9 mouse cellular contexts compared by ENCODE assay signal in genomic region chr10:96686659-96687440, GRCm38 (mm10).
DNase-seq lines count a peak whose midpoint lies in the region; ATAC-seq lines count a peak whose summit lies in the region.
"Had no signal": no experiment of that assay in that cellular context is flagged by ENCODE, and none has a peak within 500 bp of the region (broad histone marks: within the 10 kb centered on the region; RNA-seq: fewer than 3 reads in every experiment).

No protein-coding gene starts in this region.

- intact Hi-C loops in heart, postnatal 14 days (cut with DNase I), result loop anchor here (5.0 kb wide), 1 partner anchor 60 kb away; no protein-coding TSS in a partner anchor

- H3K4me2 ChIP-seq in forebrain, embryonic 13.5 days, result no peak overlapping the region
- H3K4me2 ChIP-seq in forebrain, embryonic 11.5 days (ENCODE audit: low read depth, low read length, severe bottlenecking), result no peak overlapping the region
- no peak overlapping the region for H3K4me2 ChIP-seq in stomach, embryonic 14.5 days (replicated peaks; ENCODE audit: low read depth, low read length)

- H3K9me3 ChIP-seq in forebrain, embryonic 13.5 days (replicated peaks), result no peaks in the 10 kb centered on the region
- no peaks in the 10 kb centered on the region for H3K9me3 ChIP-seq in forebrain, embryonic 11.5 days (ENCODE audit: control insufficient read depth, low read length)
- H3K9me3 ChIP-seq in stomach, embryonic 14.5 days (ENCODE audit: control insufficient read depth, low read depth, low read length), result no peaks in the 10 kb centered on the region

- no peaks in the 10 kb centered on the region for H3K36me3 ChIP-seq in forebrain, embryonic 13.5 days (ENCODE audit: poor library complexity, severe bottlenecking)
- no peaks in the 10 kb centered on the region for H3K36me3 ChIP-seq in forebrain, embryonic 11.5 days (ENCODE audit: control insufficient read depth, insufficient read depth, low read length)
- H3K36me3 ChIP-seq in stomach, embryonic 14.5 days (ENCODE audit: control insufficient read depth, insufficient read depth, low read length), result no peaks in the 10 kb centered on the region

- H3K27ac ChIP-seq in forebrain, embryonic 13.5 days, result no peak overlapping the region
- no peak overlapping the region for H3K27ac ChIP-seq in forebrain, embryonic 11.5 days (ENCODE audit: low read depth, low read length)
- peak overlapping the region; percentile 45; the same call in 1 of the 2 replicates for H3K27ac ChIP-seq in stomach, embryonic 14.5 days (ENCODE audit: low read length)

- WGBS in forebrain, embryonic 13.5 days, result 77% methylated on average over 6 of the region's 6 CpGs
- WGBS in forebrain, embryonic 11.5 days, result 86% methylated on average over 6 of the region's 6 CpGs
- WGBS in stomach, embryonic 14.5 days, result 22% methylated on average over 6 of the region's 6 CpGs

- no peak overlapping the region for H3K9ac ChIP-seq in forebrain, embryonic 13.5 days
- no peak overlapping the region for H3K9ac ChIP-seq in forebrain, embryonic 11.5 days (ENCODE audit: low read length)
- no peak overlapping the region for H3K9ac ChIP-seq in stomach, embryonic 14.5 days (replicated peaks; ENCODE audit: low read depth, low read length)

- peaks cover 13% of the 10 kb centered on the region for H3K4me1 ChIP-seq in forebrain, embryonic 13.5 days
- no peaks in the 10 kb centered on the region for H3K4me1 ChIP-seq in forebrain, embryonic 11.5 days (replicated peaks; ENCODE audit: control insufficient read depth, insufficient read depth, low read length)
- peaks cover 22% of the 10 kb centered on the region for H3K4me1 ChIP-seq in stomach, embryonic 14.5 days (ENCODE audit: control insufficient read depth, insufficient read depth, low read length)

- no peaks in the 10 kb centered on the region for H3K27me3 ChIP-seq in forebrain, embryonic 13.5 days
- no peaks in the 10 kb centered on the region for H3K27me3 ChIP-seq in forebrain, embryonic 11.5 days (ENCODE audit: control insufficient read depth, insufficient read depth, low read length)
- H3K27me3 ChIP-seq in stomach, embryonic 14.5 days (ENCODE audit: control insufficient read depth, insufficient read depth, low read length), result no peaks in the 10 kb centered on the region
- H3K27me3 ChIP-seq: CH12.LX had no signal

- ATAC-seq in forebrain, embryonic 13.5 days, result peak; percentile 55; the same call in 1 of the 2 replicates
- no peak for ATAC-seq in forebrain, embryonic 11.5 days (replicated peaks; ENCODE audit: low FRiP score)
- ATAC-seq in stomach, embryonic 14.5 days (ENCODE audit: insufficient number of reproducible peaks, insufficient read depth, low FRiP score, low read depth), result peak; percentile 81

- H3K4me3 ChIP-seq in forebrain, embryonic 13.5 days, result no peak overlapping the region
- H3K4me3 ChIP-seq in forebrain, embryonic 11.5 days (ENCODE audit: low read depth, low read length), result no peak overlapping the region
- no peak overlapping the region for H3K4me3 ChIP-seq in stomach, embryonic 14.5 days (ENCODE audit: low read depth, low read length)

- DNase-seq in forebrain, embryonic 11.5 days (ENCODE audit: low spot score), result no peak
- DNase-seq in brain, adult 2 months (ENCODE audit: low read depth, low spot score), result peak; percentile 31
- DNase-seq in heart, postnatal 14 days, result peak; percentile 23 to 25
- peak; percentile 14 for DNase-seq in liver
- DNase-seq in c-Kit-positive CD71-positive TER-119-positive erythroid progenitor cells, embryonic 14.5 days (ENCODE audit: low spot score), result no peak
- DNase-seq in layer of hippocampus, adult 11-12 months (ENCODE audit: low spot score), result no peak

Comparison
In these comparisons a context has a peak if more than half of its experiments do, and no peak if none do; other contexts are left out.
1. DNase-seq: peak in brain, adult 2 months (single experiment), heart, postnatal 14 days (2 of 2) and liver (single experiment); none in forebrain, embryonic 11.5 days (single experiment), c-Kit-positive CD71-positive TER-119-positive erythroid progenitor cells, embryonic 14.5 days (single experiment) and layer of hippocampus, adult 11-12 months (single experiment).